Mouse (Mus musculus): Measurements from ENCODE around the gene Serpina3n. TPM values are rescaled to one million over a fixed set of nuclear protein-coding genes. Genes with fewer than 3 reads are reported as not detected.
"Not testable (repeated sequence)": the region's sequence is repeated elsewhere in the genome, so short reads cannot be mapped to it uniquely, and the experiment has no call there.

Gene Serpina3n
- polyA plus RNA-seq, 1 experiment from 2014 or later = 0.20 TPM

DNA sequence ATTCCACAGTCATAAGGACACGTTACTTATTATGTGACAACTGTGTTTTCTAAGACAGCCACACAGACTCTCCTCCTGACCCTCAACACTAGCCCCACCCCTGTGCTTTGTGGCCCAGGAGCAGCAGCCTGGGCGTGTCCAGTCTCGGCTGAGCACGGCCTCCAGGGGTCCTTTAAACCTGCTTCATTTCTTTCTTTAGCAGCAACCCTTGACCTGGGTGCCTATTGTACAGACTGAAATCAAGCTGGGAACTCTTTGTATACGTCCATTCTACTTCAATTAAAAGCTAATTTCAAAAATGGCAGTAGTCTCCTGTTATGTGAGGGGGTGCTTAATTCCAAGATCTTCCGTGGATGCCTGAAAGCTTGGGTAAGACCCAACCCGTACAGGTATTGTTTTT, 26.7 kb downstream of the Serpina3n start:
- no peak overlapping the region for H3K9ac ChIP-seq (ENCODE audit: low read depth, low read length)
- WGBS = 39% methylated on average over 7 of the region's 7 CpGs
- no peaks in the 10 kb centered on the region for H3K4me1 ChIP-seq (replicated peaks; ENCODE audit: insufficient read depth, low read length)
- ATAC-seq (replicated peaks; ENCODE audit: low FRiP score, low read depth) (no peak), DNase-seq (ENCODE audit: low spot score) (no peak)
- H3K27me3 ChIP-seq (ENCODE audit: insufficient read depth, low read length) = no peaks in the 10 kb centered on the region
- H3K27ac ChIP-seq = no peak overlapping the region
- H3K4me2 ChIP-seq (ENCODE audit: low read length) = no peak overlapping the region
- TF ChIP-seq CTCF (IDR thresholded peaks at IDR 0.05; ENCODE audit: low read depth) = no peak
- no peaks in the 10 kb centered on the region for H3K36me3 ChIP-seq (ENCODE audit: insufficient read depth, low read length)
- no peaks in the 10 kb centered on the region for H3K9me3 ChIP-seq (replicated peaks; ENCODE audit: low read length)
- H3K4me3 ChIP-seq (replicated peaks; ENCODE audit: low read depth, low read length) = no peak overlapping the region

DNA sequence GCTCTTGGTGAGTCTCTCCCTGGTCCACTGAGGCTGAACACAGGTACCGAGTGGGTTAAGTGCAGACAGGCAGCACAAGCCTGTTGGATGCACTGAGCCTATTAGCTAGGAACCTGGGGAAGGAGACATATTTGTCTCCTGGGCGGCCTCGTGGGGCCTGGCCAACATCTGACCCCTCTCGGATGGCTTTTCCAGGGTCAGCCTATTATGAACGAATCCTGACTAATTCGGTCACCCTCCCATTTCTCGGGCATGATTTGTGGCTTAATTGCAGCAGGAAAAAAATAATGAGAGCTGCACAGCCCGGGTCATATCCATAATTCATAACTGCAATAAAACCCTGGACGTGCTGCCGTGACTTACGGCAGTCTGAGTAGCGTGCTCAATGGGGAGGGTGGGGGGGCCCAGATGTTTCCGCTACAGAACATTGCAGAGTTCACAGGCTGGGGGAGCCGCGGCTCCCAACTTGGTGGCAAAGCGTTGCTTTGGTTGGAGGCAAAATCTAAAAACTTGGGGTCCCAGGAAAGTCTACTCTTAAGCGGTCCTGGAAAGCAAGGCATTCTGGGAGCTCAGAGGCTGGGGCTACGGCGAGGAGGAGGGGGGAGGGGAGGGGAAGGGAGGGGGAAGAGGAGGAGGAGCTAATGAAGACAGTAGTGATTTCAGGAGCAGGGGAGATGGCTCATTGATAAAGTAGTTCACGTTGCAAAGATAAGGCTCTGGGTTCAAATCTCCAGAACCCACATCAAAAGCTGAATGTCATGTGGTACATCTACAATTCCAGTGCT, 27.6 kb downstream of the Serpina3n start:
- Histone ChIP-seq H3K27me3 (ENCODE audit: insufficient read depth, low read length) (no peaks in the 10 kb centered on the region), H3K4me3 (replicated peaks; ENCODE audit: low read depth, low read length) (no peak overlapping the region), H3K27ac (no peak overlapping the region), H3K4me1 (replicated peaks; ENCODE audit: insufficient read depth, low read length) (no peaks in the 10 kb centered on the region), H3K36me3 (ENCODE audit: insufficient read depth, low read length) (no peaks in the 10 kb centered on the region), H3K4me2 (ENCODE audit: low read length) (peak overlapping the region; percentile 32), H3K9me3 (replicated peaks; ENCODE audit: low read length) (no peaks in the 10 kb centered on the region), H3K9ac (ENCODE audit: low read depth, low read length) (no peak overlapping the region)
- 51% methylated on average over 20 of the region's 20 CpGs for WGBS
- DNase-seq (ENCODE audit: low spot score) (peak; percentile 68), ATAC-seq (replicated peaks; ENCODE audit: low FRiP score, low read depth) (peak; percentile 63; the same call in 1 of the 2 replicates)
- no peak for TF ChIP-seq CTCF (IDR thresholded peaks at IDR 0.05; ENCODE audit: low read depth)

DNA sequence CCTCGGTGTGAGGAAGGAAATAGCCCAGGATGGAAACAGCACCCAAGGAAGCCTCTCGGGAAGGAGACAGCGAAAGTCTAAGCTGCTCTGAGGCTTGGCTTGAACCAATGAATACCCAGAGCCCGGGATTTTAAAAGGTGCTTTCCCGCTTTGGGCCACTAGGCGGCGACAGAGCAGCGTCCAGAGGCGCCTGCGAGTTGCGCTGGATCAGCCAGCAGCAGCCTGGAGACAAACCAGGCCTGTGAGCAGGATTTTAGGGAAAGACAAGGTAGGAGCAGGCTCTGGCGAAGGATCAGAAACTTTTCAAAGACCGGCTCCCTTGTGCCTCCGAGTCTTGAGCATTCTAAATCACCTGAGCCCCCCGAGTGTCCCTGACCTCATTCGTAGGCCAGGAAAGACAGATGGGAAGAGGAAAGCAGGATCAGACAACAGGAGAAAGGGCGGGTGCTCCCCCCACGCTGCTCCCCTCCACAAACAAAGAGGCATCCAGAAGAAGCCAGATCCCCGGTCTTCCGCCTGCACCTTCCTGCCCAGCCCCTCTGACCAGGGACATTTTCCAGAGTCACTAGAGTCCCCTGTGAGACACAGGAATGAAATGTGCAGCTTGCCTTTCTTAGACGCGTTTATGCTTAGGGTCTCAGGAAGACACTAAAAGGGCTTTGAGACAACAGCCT, 33.7 kb downstream of the Serpina3n start:
- Histone ChIP-seq H3K4me1 (replicated peaks; ENCODE audit: insufficient read depth, low read length) (no peaks in the 10 kb centered on the region), H3K9me3 (replicated peaks; ENCODE audit: low read length) (no peaks in the 10 kb centered on the region), H3K27ac (no peak overlapping the region), H3K27me3 (ENCODE audit: insufficient read depth, low read length) (no peaks in the 10 kb centered on the region), H3K4me2 (ENCODE audit: low read length) (no peak overlapping the region), H3K4me3 (replicated peaks; ENCODE audit: low read depth, low read length) (no peak overlapping the region), H3K9ac (ENCODE audit: low read depth, low read length) (no peak overlapping the region), H3K36me3 (ENCODE audit: insufficient read depth, low read length) (no peaks in the 10 kb centered on the region)
- DNase-seq (ENCODE audit: low spot score) (peak; percentile 83), ATAC-seq (replicated peaks; ENCODE audit: low FRiP score, low read depth) (peak; percentile 40; the same call in 1 of the 2 replicates)
- 10% methylated on average over 22 of the region's 22 CpGs for WGBS
- TF ChIP-seq CTCF (IDR thresholded peaks at IDR 0.05; ENCODE audit: low read depth) = peak; percentile 99

GRCm38 (mm10) chr12:104443716-104444115, 37.2 kb downstream of the Serpina3n start:
- ATAC-seq (replicated peaks; ENCODE audit: low FRiP score, low read depth) (no peak), DNase-seq (ENCODE audit: low spot score) (no peak)
- 89% methylated on average over 11 of the region's 11 CpGs for WGBS
- no peak overlapping the region for H3K4me3 ChIP-seq (replicated peaks; ENCODE audit: low read depth, low read length)
- H3K27me3 ChIP-seq (ENCODE audit: insufficient read depth, low read length) = no peaks in the 10 kb centered on the region
- no peak overlapping the region for H3K9ac ChIP-seq (ENCODE audit: low read depth, low read length)
- no peaks in the 10 kb centered on the region for H3K36me3 ChIP-seq (ENCODE audit: insufficient read depth, low read length)
- H3K4me2 ChIP-seq (ENCODE audit: low read length) = no peak overlapping the region
- TF ChIP-seq CTCF (IDR thresholded peaks at IDR 0.05; ENCODE audit: low read depth) = no peak
- H3K9me3 ChIP-seq (replicated peaks; ENCODE audit: low read length) = no peaks in the 10 kb centered on the region
- H3K4me1 ChIP-seq (replicated peaks; ENCODE audit: insufficient read depth, low read length) = no peaks in the 10 kb centered on the region
- no peak overlapping the region for H3K27ac ChIP-seq

DNA sequence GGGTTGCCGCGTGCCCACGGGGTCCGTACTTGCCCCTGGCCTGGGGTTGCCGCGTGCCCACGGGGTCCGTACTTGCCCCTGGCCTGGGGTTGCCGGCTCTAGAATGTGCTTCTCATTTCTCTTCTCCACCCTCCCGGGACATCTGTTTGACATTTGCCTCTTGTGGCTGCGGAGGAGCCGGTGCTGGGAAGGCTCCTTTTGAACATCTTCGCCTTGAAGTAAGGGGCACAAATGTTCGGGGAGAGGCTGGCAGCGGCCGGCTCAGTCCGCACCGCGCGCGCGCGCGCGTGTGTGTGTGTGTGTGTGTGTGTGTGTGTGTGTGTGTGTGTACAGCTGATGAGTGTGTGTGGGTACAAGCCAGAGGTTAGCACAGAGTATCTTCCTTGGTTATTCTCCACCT, 40.5 kb downstream of the Serpina3n start:
- 68% methylated on average over 25 of the region's 25 CpGs for WGBS
- not testable (repeated sequence) for H3K27ac ChIP-seq; H3K4me1 ChIP-seq (replicated peaks; ENCODE audit: insufficient read depth, low read length); ATAC-seq (replicated peaks; ENCODE audit: low FRiP score, low read depth); H3K4me2 ChIP-seq (ENCODE audit: low read length); H3K4me3 ChIP-seq (replicated peaks; ENCODE audit: low read depth, low read length); DNase-seq (ENCODE audit: low spot score); H3K36me3 ChIP-seq (ENCODE audit: insufficient read depth, low read length); H3K27me3 ChIP-seq (ENCODE audit: insufficient read depth, low read length); H3K9ac ChIP-seq (ENCODE audit: low read depth, low read length); H3K9me3 ChIP-seq (replicated peaks; ENCODE audit: low read length)

GRCm38 (mm10) chr12:104448099-104448498, 41.6 kb downstream of the Serpina3n start:
- Histone ChIP-seq H3K9me3 (replicated peaks; ENCODE audit: low read length) (no peaks in the 10 kb centered on the region), H3K36me3 (ENCODE audit: insufficient read depth, low read length) (no peaks in the 10 kb centered on the region), H3K4me2 (ENCODE audit: low read length) (no peak overlapping the region), H3K4me3 (replicated peaks; ENCODE audit: low read depth, low read length) (no peak overlapping the region), H3K27ac (no peak overlapping the region), H3K4me1 (replicated peaks; ENCODE audit: insufficient read depth, low read length) (no peaks in the 10 kb centered on the region), H3K27me3 (ENCODE audit: insufficient read depth, low read length) (no peaks in the 10 kb centered on the region), H3K9ac (ENCODE audit: low read depth, low read length) (no peak overlapping the region)
- ATAC-seq (replicated peaks; ENCODE audit: low FRiP score, low read depth) = no peak
- 34% methylated on average over 13 of the region's 13 CpGs for WGBS
- peak; percentile 72 for TF ChIP-seq CTCF (IDR thresholded peaks at IDR 0.05; ENCODE audit: low read depth)
- DNase-seq (ENCODE audit: low spot score) = peak; percentile 53
